Mouse (Mus musculus): ENCODE data around the gene Gm49354. TPM values are rescaled to one million over a fixed set of nuclear protein-coding genes. Genes with fewer than 3 reads are reported as not detected.
"Not testable (repeated sequence)": the region's sequence is repeated elsewhere in the genome, so short reads cannot be mapped to it uniquely, and the experiment has no call there.

The Gm49354 gene
- total RNA-seq, 2 experiments from 2014 or later, result not detected

DNA sequence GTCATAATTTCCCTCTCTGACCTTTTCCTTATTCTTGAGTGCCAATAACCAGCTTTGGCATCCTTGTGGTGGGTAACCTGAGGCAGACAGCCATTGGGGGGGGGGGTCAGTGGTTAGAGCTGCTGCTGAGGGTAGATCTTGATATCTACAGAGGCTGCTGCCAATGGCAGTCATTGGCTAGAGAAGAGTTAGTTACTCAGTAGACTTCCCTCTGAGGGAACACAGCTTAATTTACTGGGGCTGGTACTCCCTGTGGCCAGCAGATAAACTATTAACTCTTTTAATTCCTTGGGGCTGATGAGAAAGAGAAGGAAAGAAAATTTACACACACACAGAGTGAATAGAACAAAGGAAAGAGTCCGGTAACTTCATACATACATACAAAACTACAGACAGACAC lies 62.6 kb downstream of the Gm49354 start:
- no peak for TF ChIP-seq CTCF (conservative IDR thresholded peaks at IDR 0.05)
- no peak overlapping the region for H3K4me3 ChIP-seq
- no peak for DNase-seq (ENCODE audit: low spot score in 2 of 2)
- no peak overlapping the region for H3K27ac ChIP-seq

DNA sequence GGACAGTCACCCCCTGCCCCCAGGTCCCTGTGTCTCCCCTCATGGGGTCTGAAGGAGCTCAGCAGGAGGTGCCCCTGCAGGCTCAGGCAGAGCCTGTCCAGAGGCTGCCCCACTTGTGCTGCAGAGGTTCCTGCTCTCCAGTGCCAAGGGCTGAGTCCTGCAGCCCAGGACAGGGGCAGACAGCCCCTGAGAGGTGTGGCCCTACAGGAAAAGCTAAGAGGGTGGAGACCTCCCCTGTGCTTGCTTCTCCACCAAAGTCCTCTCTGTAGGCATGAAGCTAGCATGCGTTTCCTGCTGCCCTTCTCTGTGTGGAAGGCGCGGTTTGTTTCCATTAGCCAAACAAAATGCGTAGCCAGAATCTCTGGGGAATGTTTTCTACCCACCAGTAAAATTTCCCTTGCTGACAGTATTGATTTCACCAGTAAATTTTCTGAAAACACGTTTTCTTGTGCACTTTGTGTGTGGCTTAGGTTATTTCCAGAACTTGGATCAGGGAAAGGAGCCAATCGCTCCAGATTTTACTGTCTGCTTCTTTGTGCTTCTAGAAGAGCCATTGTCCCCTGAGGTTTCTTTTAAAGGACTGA lies 63.1 kb downstream of the Gm49354 start:
- H3K27ac ChIP-seq; DNase-seq (ENCODE audit: low spot score in 2 of 2); H3K4me3 ChIP-seq: not testable (repeated sequence)

DNA sequence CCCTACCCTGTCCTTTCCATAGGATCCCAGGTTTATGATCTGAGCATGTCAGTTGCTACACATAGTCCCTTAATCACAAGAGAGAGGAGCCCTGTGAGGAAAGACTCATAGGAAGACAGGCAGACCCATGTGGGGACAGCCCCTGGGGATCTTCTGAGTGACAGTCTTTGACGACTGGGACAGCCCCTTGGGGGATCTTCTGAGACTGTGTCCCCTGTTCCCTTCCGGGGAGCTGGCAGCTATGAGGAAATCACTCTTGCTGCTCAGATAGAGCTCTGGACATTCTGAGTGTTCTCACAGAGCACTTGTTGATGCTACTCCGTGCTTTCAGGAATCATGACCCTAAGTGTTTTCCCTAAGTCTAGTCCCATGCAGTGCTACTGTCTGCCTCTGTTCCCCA lies 68.3 kb downstream of the Gm49354 start:
- H3K4me3 ChIP-seq, result no peak overlapping the region
- no peak for DNase-seq (ENCODE audit: low spot score in 2 of 2)
- no peak for TF ChIP-seq CTCF (conservative IDR thresholded peaks at IDR 0.05)
- H3K27ac ChIP-seq, result no peak overlapping the region

DNA sequence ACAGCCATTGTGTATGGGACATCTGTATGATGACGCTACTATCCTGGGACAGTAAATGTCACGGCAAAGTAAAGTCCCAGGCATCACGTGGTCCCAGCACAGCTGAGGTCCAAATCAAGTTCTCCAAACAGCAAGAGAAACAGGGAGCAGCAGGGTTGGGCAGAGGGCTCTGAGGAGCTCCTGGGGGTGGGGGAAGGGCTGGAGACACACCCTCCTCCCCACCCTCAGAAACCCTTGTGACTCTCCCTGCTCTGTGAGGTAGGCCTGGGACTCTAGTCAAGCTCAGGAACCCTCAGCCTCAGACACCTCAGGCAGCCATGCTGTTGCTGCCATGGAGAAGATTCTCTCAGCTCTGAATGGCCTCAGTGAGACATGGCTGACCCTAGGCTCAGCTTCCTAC lies 70.1 kb downstream of the Gm49354 start, which contains the start of gene Spata31d1b:
Gene Spata31d1b, plus strand, starts transcription at position 301 of the 400 bp plus-strand sequence.
- H3K27ac ChIP-seq; H3K4me3 ChIP-seq; DNase-seq (ENCODE audit: low spot score in 2 of 2): not testable (repeated sequence)

DNA sequence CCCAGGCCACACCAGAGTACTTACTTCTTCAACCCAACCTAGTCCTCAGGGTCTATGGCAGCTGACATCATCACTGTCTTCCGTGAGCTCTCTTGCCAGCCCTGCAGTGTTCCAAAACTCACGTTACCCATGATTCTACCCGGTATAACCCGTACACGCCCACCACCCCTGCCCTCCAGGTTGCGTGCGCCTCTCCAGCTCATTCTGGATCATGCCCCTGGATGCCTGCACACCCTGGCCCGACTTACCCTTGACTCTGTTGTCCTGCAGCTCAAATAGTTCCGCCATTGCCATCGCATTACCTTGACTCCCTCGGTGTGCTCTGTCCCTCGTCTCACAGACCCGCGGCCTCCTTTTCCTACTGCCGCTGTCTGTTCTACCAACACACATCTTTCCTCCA lies 71.8 kb downstream of the Gm49354 start, which contains the start of gene Spata31d1a:
Gene Spata31d1a, minus strand, starts transcription at position 101 of the 400 bp plus-strand sequence.
- Histone ChIP-seq H3K4me3 (no peak within 1 kb of the TSS), H3K27ac (no peak within 1 kb of the TSS)
- TF ChIP-seq CTCF (conservative IDR thresholded peaks at IDR 0.05), result no peak
- DNase-seq (ENCODE audit: low spot score in 2 of 2), result no peak

Other genes with a start within 250 kb of the Gm49354 start
- gene Agtpbp1, start 197.0 kb downstream of the Gm49354 start, total RNA-seq (2021), result 100 to 1,000 TPM; 374 to 406 TPM
- gene Naa35, start 197.0 kb downstream of the Gm49354 start, total RNA-seq (2021), result 10 to 100 TPM; 88.5 to 98.8 TPM
- 10 to 100 TPM; 67.4 to 71.8 TPM for gene Golm1, start 106.4 kb downstream of the Gm49354 start, total RNA-seq (2021)
- gene 4921517D22Rik, start 88.1 kb downstream of the Gm49354 start, total RNA-seq (2021), result not detected
- under 1 TPM; 0.22 to 0.26 TPM for gene Spata31d1a, start 71.9 kb downstream of the Gm49354 start, total RNA-seq (2021)
- gene Spata31d1b, start 70.0 kb downstream of the Gm49354 start, total RNA-seq (2021), result under 1 TPM in 1 of 2 experiments, not detected in 1; 0.12 TPM
- not detected for gene Spata31d1d, start 50.5 kb downstream of the Gm49354 start, total RNA-seq (2021)
- under 1 TPM; 0.31 to 0.86 TPM for gene 1700014D04Rik, start 35.5 kb downstream of the Gm49354 start, total RNA-seq (2021)
- gene Isca1, start 12.4 kb downstream of the Gm49354 start, total RNA-seq (2021), result 100 to 1,000 TPM; 138 to 142 TPM
- 10 to 100 TPM; 55.1 to 68.5 TPM for gene Tut7, start 40.9 kb upstream of the Gm49354 start, total RNA-seq (2021)

Measured in layer of hippocampus, adult 2 months (tissue).